Mouse (Mus musculus) left cerebral cortex, postnatal 14 days (tissue): Measurements from ENCODE around the gene Adar. TPM values are rescaled to one million over a fixed set of nuclear protein-coding genes. Genes with fewer than 3 reads are reported as not detected.

Experiments
- DNase-seq, 2 experiments: peaks; one replicate each; pipeline ENCODE4 v3.0.0; 2021 to 2022; ENCODE audit warnings: low spot score in 2 of 2, mixed read lengths in 1 of 2
- intact Hi-C: fragments of 180-260 bp; cut with DNase I; formaldehyde crosslinking; loops from one replicate; pipeline ENCODE4 v1.15.1; 2025
- total RNA-seq, 2 experiments: library from RNA; stranded (reverse); gene quantifications; 2 replicates each; pipeline ENCODE4 v1.2.3; 2021

The Adar gene
- total RNA-seq, 2 experiments from 2014 or later: 115 to 117 TPM

- intact Hi-C loops: no loop called here
- peak in 1 of 2 experiments; percentile 50 for DNase-seq
Measured at GRCm38 (mm10) chr3:89727028-89727427, 12.2 kb downstream of the Adar start.

DNA sequence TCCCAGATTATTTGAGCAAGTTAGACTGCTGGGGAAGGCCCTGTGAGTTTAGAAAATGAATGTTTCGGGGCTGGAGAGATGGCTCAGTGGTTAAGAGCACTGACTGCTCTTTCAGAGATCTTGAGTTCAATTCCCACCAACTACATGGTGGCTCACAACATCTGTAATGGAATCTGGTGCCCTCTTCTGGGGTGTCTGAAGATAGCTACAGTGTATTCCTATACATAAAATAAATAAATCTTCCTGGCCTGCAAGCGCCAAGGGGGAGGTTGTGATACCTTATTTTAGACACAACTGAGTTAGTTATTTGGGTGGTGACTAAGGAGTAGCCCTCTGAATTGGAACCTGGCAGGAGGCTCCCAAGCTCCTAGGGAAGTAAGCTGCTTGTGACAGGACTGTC, 14.0 kb downstream of the Adar start:
- DNase-seq: no peak
- intact Hi-C loops: no loop called here

- DNase-seq: peak; percentile 59 to 66
- intact Hi-C loops: loop anchor here (2.0 kb wide), 1 partner anchor 42 kb away; the partner anchor contains the start of gene Ube2q1
Measured at GRCm38 (mm10) chr3:89730350-89731331, 15.8 kb downstream of the Adar start.

- DNase-seq: no peak
- intact Hi-C loops: no loop called here
Measured at GRCm38 (mm10) chr3:89732091-89732490, 17.3 kb downstream of the Adar start.

GRCm38 (mm10) chr3:89738509-89738908, 23.7 kb downstream of the Adar start:
- intact Hi-C loops: no loop called here

DNA sequence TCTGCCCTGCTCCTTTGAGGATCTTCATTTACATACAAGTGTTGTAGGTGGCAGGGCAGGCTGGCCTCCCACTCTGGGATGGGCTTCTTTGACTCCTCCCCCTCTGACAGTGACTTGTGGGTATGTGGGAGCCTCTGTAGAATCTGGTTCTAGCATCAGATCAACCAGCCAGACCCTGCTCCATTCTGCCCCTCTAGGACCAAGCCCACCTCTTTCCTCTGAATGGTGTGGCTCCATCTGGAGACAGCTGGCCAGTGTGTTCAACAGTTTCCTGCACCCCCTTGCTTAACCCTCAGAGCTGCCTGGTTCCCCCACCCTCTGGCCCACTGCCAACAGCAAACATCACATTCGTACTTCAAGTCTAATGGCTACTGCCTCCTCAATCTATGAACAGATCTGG, 37.5 kb downstream of the Adar start:
- no peak for DNase-seq
- intact Hi-C loops: no loop called here

More at GRCm38 (mm10) chr3:89738509-89738908, 23.7 kb downstream of the Adar start:
- DNase-seq: no peak

GRCm38 (mm10) chr3:89755283-89755682, 40.5 kb downstream of the Adar start:
- DNase-seq: no peak
- intact Hi-C loops: no loop called here

GRCm38 (mm10) chr3:89757851-89758250, 43.0 kb downstream of the Adar start:
- no peak for DNase-seq
- intact Hi-C loops: no loop called here

- no peak for DNase-seq
Measured at GRCm38 (mm10) chr3:89759786-89760185, 45.0 kb downstream of the Adar start.

DNA sequence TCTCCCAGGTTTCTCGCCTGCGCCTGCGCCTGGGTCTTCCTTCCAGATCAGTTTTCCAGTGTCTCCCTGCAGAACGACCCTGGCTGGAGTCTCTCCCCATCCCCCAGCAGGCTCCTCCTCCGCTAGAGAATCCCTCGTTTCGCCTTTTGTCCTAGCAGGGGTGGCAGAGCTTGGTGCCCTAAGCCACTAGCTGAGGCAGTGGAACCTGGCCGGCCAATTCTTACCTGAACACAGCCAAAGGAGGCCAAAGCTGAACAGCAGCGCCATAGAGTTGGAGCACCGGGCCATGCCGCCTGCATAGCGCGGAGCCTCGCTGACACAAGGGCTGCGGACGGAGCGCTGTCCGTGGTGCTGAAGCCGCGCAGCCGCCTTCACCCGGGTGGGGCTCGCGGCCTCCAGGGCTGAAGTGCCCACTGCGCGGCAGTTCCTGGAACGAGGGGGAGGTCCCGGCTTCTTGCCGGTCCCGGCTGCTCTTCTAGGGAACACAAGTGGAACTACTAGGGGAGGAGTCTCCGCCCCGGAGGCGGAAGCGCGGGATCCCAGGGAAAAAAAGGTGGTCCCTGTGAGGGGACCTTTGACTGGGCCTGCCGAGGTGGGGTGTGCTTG, 49.4 kb downstream of the Adar start, which contains the start of gene Chrnb2:
Chrnb2 (minus strand) TSS at position 514 of the 606 bp plus-strand sequence.
- intact Hi-C loops: loop anchor here (5.0 kb wide), 1 partner anchor 312 kb away; the partner anchor contains the start of gene Pmvk
- DNase-seq: peak; percentile 28 to 64

More at GRCm38 (mm10) chr3:89759786-89760185, 45.0 kb downstream of the Adar start:
- intact Hi-C loops: loop anchor here (5.0 kb wide), 1 partner anchor 307 kb away; the partner anchor contains the start of gene Pmvk

GRCm38 (mm10) chr3:89769584-89769983, 54.8 kb downstream of the Adar start:
- intact Hi-C loops: no loop called here
- no peak for DNase-seq

DNA sequence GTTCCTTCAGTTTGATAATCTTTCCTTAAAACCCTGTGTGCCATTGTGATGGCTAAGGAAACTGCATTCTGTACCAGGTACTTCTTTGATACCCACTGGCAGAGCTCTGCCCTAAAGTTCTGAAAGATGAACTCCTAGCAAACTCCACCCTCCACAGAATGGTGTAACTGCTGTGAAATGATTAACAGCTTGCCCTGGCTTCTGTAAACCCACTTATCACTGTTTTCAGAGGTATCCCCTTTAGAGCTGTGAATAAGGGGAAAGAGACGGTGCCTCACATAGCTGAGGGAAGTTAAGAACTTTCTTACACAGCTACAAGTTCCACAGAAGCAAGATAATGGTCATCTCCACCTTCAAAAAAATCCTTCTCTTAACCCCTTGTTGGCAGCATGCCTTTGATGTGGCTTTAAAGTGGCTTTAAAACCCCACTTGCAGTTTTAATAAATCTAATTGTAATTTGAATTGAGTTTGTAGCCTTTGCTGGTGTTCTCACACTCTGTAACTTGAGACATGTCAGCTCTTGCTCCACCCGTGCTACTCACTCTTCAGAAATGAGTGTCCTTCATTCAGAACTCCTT, 55.7 kb downstream of the Adar start:
- intact Hi-C loops: loop anchor here (5.0 to 10.0 kb wide), 3 partner anchors 263 to 546 kb away; partner anchors contain the start of genes Mtx1, Muc1 and Tpm3

DNA sequence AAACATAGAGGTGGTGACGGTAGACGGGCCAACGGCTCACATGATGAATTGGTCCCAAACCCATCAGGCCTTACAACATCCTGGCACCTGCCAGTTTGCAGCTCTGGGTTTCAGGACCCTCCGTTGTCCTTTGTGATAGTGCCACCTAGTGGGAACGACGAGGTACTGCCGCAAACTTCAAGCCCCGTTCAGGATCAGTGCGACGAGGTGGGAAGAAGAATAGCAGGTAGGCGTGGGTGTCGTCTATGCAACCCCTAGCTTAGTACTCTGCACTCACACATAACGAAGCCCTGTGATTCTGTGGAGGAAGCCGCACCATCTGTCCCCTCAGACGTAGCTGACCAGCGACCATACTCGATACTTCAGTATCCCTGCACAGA, 57.8 kb downstream of the Adar start:
- DNase-seq: peak; percentile 87 to 88
- intact Hi-C loops: loop anchor here (2.0 to 10.0 kb wide), 4 partner anchors 42 to 548 kb away; partner anchors contain the start of genes Mtx1, Muc1 and Tpm3

More for the DNA sequence above, 55.7 kb downstream of the Adar start:
- DNase-seq: no peak

- intact Hi-C loops: loop anchor here (2.0 to 10.0 kb wide), 4 partner anchors 42 to 548 kb away; partner anchors contain the start of genes Mtx1, Muc1 and Tpm3
Measured at GRCm38 (mm10) chr3:89772968-89773709, 58.3 kb downstream of the Adar start, which contains the start of gene Ube2q1. TSS of gene Ube2q1 (plus strand) at chr3:89773616.

GRCm38 (mm10) chr3:89773740-89774211, 59.0 kb downstream of the Adar start:
- intact Hi-C loops: loop anchor here (2.0 to 10.0 kb wide), 4 partner anchors 43 to 549 kb away; partner anchors contain the start of genes Mtx1, Muc1 and Tpm3
- DNase-seq: peak in 1 of 2 experiments; percentile 41

More at GRCm38 (mm10) chr3:89772968-89773709, 58.3 kb downstream of the Adar start, which contains the start of gene Ube2q1:
- peak; percentile 98 to 99 for DNase-seq

- DNase-seq: no peak
- intact Hi-C loops: loop anchor here (5.0 to 10.0 kb wide), 3 partner anchors 267 to 550 kb away; partner anchors contain the start of genes Mtx1, Muc1 and Tpm3
Measured at GRCm38 (mm10) chr3:89774236-89774960, 59.6 kb downstream of the Adar start.

GRCm38 (mm10) chr3:89776001-89776400, 61.2 kb downstream of the Adar start:
- intact Hi-C loops: loop anchor here (10.0 kb wide), 2 partner anchors 299 to 551 kb away; partner anchors contain the start of genes Mtx1, Muc1 and Tpm3
- DNase-seq: no peak
